Mouse (Mus musculus) c-Kit-negative CD71-positive TER-119-positive erythroid progenitor cells, embryonic 14.5 days (primary cell): ENCODE data around the gene Ccdc83.

Experiments
- DNase-seq: peaks from one replicate; pipeline ENCODE4 v3.0.0-alpha.2; 2013; ENCODE audit warnings: low read depth, low spot score

Gene Ccdc83

GRCm38 (mm10) chr7:90261902-90262599, 3.5 kb downstream of the Ccdc83 start:
- DNase-seq, result no peak

GRCm38 (mm10) chr7:90259899-90260298, 5.7 kb downstream of the Ccdc83 start:
- DNase-seq, result no peak

GRCm38 (mm10) chr7:90258701-90259100, 6.9 kb downstream of the Ccdc83 start:
- no peak for DNase-seq

DNA sequence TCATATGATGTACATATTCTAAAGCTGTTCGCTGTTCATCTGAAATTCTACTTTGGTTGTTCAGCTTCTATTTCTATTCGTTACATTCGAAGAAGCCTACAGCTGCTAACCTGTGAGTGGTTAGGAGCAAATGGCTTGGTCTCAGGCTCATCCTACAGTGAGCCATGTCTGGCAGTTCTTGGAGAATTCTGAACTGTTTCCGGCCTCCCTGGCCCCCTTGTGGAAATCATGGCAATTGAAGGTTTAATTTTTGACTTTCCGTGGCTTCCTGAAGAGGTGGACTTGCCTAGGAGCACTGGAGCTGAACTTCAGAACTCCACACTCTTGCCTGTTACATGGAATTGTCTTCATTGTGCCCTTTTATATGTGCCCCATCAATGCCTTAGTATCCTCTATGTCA, 12.6 kb downstream of the Ccdc83 start:
- no peak for DNase-seq

GRCm38 (mm10) chr7:90243643-90244042, 21.9 kb downstream of the Ccdc83 start:
- no peak for DNase-seq

DNA sequence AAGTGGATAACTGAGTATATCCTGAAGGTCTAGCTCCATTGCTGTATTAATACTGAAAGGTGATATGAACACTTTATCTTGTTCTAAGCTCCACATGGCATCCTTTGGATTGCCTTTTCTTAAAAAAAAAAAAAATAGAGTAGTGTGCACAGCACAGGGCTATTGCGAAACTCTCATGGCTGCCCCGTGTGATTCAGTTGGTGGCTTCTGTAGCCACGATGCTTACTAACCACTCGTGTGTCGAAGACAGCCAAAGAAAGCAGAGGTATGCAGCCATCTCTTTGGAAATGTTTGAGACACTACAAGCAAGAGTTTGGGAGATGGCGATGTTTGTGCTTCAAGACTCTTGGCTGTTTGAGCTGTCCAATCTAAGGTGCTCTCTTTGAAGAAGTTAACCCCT, 22.4 kb downstream of the Ccdc83 start:
- DNase-seq, result no peak

DNA sequence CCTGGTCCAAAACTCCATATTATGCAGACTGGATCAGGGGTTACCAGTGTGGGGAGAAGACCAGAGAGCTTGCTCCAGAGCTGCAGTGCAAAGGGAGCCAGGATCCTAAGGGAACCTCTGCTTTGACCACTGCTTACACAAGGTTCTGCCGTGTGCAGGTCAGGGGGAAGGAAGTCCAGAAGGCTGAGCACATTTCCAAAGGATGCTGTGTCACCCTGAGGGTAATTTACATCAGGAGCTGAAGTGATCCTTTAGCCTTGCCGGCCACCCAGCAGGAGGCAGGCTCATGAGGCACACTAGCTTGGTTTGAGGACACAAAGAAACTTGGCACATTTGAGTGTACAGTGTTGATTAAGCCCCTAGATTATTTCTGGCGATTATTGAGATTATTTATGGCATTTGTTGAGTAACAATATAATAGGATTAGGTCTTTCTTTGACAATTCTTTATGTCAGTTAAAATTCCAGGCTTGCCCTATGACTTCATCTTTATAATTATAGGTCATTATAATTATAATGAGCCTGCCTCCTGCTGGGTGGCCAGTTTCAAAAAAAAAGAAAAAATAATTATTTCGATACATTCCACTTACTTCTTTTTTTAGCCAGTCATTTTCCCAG, 29.2 kb downstream of the Ccdc83 start:
- no peak for DNase-seq

DNA sequence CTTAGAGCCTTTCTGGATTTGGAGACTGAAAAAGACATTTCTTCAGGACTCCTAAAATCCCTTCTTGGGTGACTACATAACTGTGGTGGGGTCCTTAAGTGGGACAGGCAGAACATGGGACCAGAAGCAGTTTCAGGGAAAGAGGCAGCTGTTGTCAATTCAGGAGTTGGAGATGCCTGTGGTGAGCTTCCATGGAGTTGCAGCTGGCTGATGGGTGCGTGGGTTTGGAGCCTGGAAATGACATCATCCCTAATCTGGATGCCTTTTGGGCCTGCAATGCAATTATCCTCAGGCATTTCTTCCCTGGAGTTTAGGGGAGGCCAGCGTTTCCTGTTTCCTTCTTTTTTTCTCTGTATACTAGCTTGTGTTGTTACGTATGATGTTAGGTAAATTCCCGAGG, 31.7 kb downstream of the Ccdc83 start:
- DNase-seq, result no peak

DNA sequence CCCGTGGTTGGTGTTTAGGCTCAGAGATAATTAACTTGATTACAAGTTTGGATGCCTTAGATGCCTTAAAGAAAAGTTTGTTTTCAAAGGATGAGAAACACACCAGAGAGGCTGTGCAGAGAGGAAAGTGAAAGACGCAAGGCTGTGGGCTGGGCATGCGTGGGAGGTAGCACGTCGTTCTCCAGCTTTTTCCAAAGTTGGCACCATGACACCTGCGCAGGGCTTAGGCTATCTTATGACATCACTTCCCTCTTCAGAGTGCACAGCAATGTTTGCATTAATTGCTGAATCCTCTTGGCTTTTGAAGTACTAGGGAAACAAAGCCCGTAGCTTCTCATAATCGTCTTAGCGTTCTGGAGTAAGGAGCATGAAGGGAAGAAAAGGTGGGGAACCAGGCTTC, 34.1 kb downstream of the Ccdc83 start:
- DNase-seq, result no peak

DNA sequence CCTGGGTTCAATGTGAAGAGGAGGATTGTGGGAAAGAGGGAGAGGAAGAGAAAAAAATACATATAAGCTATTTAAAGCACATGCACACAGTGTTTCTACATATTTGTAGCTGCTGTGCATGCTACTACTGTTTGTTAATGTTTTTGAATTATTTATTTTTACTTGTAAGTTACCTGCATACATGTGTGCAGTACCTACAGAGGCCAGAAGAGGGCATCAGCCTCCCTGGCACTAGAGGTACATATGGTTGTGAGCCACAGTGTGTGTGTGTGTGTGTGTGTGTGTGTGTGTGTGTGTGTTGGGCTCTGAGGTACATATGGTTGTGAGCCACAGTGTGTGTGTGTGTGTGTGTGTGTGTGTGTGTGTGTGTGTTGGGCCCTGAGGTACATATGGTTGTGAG, 36.7 kb downstream of the Ccdc83 start:
- peak; percentile 33 for DNase-seq

DNA sequence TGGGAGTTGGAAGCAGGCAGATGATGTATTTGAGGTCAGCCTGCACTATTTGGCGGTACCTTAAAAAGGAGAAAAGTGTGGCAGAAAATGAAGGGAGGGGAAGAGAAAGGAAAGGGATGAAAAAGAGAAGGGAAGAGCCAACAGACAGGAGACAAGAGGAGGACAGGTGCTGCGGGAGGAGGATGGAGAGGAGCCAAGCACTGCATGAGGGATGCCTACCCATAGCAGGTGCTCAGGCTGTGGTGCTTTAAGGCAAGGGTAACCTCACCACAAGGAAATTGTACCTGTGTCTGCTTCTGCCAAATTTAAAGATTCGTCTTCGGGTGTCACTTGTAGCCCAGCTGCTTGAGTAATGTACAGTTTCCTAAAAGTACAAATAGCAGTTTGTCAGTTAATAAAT, 37.5 kb downstream of the Ccdc83 start:
- no peak for DNase-seq

DNA sequence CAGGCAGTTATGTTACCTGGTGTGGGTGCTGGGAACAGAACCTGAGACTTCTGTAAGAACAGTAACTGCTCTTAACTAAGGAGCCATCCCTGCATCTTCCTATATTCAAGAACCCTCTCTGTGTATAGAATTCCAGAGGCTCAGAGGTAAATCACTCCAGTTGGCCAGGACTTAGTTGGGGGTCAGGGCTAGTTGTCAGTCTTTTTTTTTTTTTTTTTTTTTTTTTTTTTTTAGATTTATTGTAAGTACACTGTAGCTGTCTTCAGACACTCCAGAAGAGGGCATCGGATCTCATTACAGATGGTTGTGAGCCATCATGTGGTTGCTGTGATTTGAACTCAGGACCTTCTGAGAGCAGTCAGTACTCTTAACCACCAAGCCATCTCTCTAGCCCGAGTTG, 44.1 kb downstream of the Ccdc83 start:
- DNase-seq, result no peak

- DNase-seq, result no peak
Measured at GRCm38 (mm10) chr7:90218122-90218521, 47.5 kb downstream of the Ccdc83 start.

DNA sequence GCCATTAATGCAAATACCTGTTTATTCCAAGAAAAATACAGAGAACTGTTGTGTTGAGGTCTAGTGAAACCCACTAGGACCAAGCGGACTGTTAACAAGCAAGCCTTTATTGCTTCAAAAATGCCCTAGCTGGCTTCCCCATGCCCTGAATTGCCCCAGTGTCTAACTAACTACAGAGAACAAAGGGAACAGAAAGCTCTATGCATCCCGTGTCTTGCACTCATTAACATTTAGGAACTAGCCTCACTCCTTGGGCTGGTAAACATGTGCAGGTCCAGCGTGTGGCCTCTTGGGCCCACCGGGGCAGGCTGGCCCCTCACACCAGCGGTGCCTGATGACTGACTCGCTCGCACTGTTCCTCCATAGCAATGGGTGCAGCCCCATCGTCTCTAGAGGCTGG, 49.1 kb downstream of the Ccdc83 start:
- no peak for DNase-seq

- no peak for DNase-seq
Measured at GRCm38 (mm10) chr7:90210947-90211346, 54.6 kb downstream of the Ccdc83 start.

- DNase-seq, result no peak
Measured at GRCm38 (mm10) chr7:90210116-90210515, 55.5 kb downstream of the Ccdc83 start.

DNA sequence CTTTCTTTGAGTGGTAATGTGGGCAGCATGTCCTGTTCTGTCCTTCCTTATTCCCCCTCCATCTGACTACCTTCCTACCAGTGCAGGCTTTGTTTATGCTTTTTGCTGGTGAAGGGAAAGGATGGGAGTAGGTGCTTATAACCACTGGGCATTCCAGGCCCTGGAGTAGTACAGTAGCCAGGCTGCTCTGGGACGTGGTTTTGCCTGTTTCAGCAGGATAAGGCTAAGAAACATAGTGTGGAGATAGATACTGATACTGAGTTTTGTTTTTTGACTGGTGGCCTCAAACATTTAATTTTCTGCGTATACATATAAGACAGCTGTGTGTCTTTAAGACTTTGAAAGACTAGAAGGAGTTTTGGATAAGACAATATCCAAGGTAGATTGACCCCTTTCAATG, 61.7 kb downstream of the Ccdc83 start:
- no peak for DNase-seq

DNA sequence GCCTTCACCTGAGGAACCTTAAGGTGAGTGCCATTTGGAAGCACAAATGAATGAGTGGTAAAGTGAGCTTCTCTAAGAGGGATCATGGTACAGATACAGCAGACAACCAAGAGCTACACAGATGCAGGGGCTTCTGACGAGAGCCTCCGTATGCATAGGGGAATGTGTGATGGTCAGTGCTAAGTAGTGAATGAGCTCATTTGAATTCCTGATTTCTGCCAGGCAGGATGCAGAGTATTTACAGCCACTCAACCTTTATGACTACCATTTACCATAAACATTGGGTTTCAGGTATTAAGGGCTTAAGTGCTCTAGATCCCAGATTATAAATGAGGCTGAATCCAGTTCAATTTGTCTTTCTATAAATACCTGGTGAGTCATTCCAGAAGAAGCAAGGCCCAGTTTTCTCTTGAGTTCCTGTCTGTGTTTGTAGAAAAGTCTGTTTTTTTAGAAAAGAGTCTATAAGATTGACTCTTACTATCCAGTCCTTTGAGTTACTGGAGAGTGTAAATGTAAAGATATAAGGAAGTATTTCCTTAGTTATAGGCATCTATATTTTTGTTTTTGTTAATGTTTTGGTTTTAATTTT, 63.6 kb downstream of the Ccdc83 start:
- no peak for DNase-seq

GRCm38 (mm10) chr7:90200251-90200650, 65.3 kb downstream of the Ccdc83 start:
- DNase-seq, result no peak

- DNase-seq, result no peak
Measured at GRCm38 (mm10) chr7:90180635-90181034, 84.9 kb downstream of the Ccdc83 start.

GRCm38 (mm10) chr7:90175576-90175975, 90.0 kb downstream of the Ccdc83 start:
- no peak for DNase-seq
